Mouse (Mus musculus) c-Kit-positive CD71-negative TER-119-negative erythroid progenitor cells, embryonic 14.5 days (primary cell): Measurements from ENCODE around the gene Acsl4.
A peak's percentile ranks its signal among the peaks of the same experiment; 100 is the strongest.

Experiments
- DNase-seq: peaks from one replicate; pipeline ENCODE4 v3.0.0-alpha.2; 2013; ENCODE audit warnings: low read depth

The Acsl4 gene

GRCm38 (mm10) chrX:142358427-142358826 lies 31.9 kb downstream of the Acsl4 start:
- DNase-seq, result no peak

- no peak for DNase-seq
Observed at GRCm38 (mm10) chrX:142336207-142336606, 54.1 kb downstream of the Acsl4 start.

- DNase-seq, result no peak
Observed at GRCm38 (mm10) chrX:142335502-142335901, 54.8 kb downstream of the Acsl4 start.

- no peak for DNase-seq
Observed at GRCm38 (mm10) chrX:142325760-142326159, 64.6 kb downstream of the Acsl4 start.

GRCm38 (mm10) chrX:142316106-142316505 lies 74.2 kb downstream of the Acsl4 start:
- no peak for DNase-seq

- DNase-seq, result no peak
Observed at GRCm38 (mm10) chrX:142315270-142315669, 75.1 kb downstream of the Acsl4 start.

GRCm38 (mm10) chrX:142314307-142315024 lies 75.9 kb downstream of the Acsl4 start:
- peak; percentile 40 for DNase-seq

GRCm38 (mm10) chrX:142310431-142310830 lies 79.9 kb downstream of the Acsl4 start:
- DNase-seq, result no peak

GRCm38 (mm10) chrX:142305869-142306581 lies 84.3 kb downstream of the Acsl4 start, which contains the start of gene Kcne1l:
Kcne1l (minus strand) TSS chrX:142306294.
- DNase-seq, result no peak

- no peak for DNase-seq
Observed at GRCm38 (mm10) chrX:142305010-142305868, 85.1 kb downstream of the Acsl4 start.

GRCm38 (mm10) chrX:142304592-142304991 lies 85.7 kb downstream of the Acsl4 start:
- no peak for DNase-seq

- DNase-seq, result no peak
Observed at GRCm38 (mm10) chrX:142303456-142303855, 86.9 kb downstream of the Acsl4 start.

GRCm38 (mm10) chrX:142285905-142286304 lies 104.4 kb downstream of the Acsl4 start:
- DNase-seq, result no peak

GRCm38 (mm10) chrX:142276573-142276972 lies 113.8 kb downstream of the Acsl4 start:
- DNase-seq, result no peak

GRCm38 (mm10) chrX:142276031-142276430 lies 114.3 kb downstream of the Acsl4 start:
- no peak for DNase-seq
